Mouse (Mus musculus) kidney, postnatal 36 days (tissue): ENCODE data around the gene Ipo9.

Experiments used
- DNase-seq, 2 experiments: peaks; one replicate each; pipeline ENCODE4 v3.0.0; 2021 to 2022; ENCODE audit warnings: mixed read lengths in 2 of 2

The Ipo9 gene

DNA sequence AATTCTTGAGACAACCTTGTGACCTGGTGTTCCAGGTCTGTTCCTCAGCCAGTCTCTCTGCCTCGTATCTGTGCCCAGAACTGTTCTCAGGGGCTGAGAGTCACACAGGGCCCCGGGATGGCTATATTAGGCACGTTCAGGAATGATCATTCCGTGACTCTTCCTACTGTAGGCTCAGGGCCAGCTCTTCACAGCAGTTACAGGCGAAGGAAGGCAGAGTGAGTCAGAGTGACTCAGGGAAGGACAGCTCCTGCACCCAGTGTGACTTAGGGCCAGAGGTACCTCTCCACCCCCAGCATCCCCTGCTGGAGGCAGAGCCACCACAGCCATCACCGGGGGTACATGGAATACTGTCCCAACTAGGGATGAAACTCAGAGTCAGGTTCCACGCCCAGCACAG, 63.3 kb downstream of the Ipo9 start:
- DNase-seq: no peak

DNA sequence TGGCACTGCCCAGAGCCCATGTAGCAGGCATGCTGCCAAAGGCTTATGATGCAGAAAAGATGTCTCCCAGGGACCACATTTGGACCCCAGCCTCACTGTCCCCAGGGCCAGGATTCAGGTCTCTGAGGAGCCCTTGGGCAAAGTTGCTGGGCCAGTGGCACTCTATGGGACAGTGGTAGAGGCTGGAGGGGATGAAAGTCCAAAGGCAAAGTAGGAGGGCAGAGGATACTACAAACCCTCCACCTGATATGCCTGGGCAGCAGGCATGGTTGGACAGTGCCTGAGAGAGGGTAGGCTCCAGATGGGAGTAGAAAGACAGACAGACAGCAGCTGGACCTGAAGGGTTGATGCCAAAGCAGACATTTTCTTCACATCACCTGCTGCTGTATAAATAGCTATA, 63.9 kb downstream of the Ipo9 start:
- peak in 1 of 2 experiments; percentile 37 for DNase-seq

DNA sequence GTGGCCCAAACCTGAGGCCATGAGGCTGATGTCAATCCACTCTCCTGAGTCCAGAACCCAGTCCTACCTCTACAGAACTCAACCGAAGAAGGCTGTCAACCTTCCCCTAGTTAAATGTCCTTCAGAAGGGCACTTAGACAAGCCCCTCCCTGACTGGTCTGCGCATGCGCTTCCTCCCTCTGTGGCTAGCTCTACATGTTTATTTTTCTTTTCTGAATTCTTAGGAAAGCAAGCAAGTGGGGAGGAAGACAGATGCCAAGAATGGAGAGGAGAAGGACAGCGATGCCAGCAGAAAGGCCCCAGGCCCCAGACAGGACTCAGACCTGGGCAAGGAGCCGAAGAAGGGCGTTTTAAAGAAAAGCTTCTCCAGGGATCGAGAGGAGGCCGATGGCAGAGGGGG, 66.9 kb downstream of the Ipo9 start:
- DNase-seq: no peak

DNA sequence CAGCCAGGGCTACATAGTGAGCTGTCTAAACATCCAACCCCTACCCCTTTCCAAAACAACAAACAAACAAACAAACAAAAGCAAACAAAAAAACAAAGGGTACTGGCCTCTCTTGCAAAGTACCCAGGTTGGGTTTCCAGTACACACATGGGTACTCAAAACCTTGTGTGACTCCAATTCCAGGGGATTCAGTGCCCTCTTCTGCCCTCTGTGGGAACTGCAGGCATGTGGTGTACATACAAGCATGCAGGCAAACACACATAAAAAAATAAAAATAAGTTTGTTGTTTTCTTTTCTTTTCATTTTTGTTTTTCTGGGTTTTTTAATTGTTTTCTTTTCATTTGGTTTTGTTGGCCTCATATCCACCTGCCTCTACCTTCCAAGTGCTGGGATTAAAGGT, 68.2 kb downstream of the Ipo9 start:
- DNase-seq: no peak

DNA sequence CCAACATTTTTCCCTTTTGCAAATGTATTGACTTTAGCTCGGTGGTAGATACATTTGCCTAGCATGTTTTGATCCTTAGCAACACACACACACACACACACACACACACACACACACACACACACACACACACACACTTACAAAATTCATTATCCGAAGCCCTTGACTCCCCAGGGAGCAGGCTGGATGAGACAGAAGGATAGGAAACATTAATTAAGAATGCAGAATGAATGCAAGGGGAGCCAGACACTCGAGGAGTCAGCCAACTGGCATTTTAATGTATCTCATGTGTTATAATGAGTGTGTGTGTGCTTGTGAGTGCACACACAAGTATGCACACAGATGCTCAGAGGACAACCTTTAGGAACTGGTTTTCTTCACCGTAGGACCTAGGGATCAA, 68.8 kb downstream of the Ipo9 start:
- DNase-seq: no peak

DNA sequence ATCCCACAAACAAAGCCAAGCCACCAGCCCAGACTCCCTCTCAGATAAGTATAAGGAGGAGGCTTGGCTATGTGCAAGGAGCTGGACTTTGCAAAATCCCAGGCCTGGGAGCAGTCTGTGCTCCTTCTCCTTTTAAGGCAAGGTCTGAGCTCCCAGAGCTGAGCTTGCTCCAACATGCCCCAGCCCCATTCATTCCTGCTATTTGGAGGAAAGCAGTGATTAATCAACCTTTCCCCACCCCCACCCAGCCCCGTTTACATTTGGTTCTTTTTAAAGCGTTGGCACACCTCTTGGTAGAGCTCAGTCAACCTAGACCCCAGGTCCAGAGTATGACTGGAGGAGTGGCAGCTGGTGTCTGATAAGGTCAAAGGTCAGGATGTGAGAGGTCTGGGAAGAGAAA, 71.2 kb downstream of the Ipo9 start:
- DNase-seq: no peak

DNA sequence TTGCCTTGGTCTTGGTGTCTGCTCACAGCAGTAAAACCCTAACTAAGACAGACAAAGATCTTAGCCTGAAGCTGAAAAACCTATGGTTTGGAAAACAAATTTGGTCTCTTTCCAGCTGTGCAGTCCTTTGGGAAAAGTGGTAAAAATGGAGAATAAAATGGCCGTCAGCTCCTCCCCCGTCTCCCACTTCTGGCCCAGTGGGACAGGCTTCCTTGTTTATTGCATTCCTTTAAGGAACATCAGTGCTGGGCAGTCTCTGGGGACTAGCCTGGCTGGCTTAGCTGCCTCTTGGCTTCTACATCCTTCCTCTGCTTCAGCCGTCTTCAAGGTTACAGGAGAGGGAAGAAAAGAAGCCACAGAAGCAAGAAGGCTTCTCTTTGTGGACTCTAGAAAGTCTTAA, 78.3 kb downstream of the Ipo9 start:
- DNase-seq: peak; percentile 55 to 58

DNA sequence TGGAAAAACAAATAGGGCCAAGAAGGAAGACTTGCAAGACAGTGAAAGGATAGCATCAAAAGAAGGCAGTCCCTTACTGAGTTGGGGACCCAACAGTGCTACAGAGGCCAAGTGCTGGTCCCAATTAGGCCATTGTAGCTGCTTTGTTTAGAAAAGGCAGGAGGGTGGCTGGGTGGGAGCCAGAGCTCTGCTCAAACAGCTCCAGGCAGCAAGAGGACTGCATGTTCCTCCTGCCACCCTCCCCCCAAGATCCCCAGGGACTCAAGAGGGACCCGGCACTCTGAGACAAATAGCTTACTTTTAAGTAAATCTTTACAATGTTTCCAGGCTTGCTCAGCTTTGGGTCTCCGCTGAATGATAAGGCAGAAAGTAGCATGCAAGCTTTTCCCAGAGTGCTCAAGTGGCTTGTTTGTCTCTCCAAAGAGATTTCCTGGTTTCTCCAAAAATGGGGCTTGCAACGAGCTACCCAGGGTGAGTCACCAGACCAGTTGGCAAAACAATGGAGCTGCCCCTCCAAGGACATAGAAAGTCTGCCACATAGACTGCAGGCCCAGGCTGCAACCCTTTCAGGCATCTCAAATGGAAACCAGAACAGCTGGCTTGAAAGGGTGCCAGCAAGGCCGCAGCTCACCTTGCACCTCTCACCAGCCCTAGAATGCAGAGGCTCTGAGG, 82.7 kb downstream of the Ipo9 start:
- peak; percentile 21 to 65 for DNase-seq

DNA sequence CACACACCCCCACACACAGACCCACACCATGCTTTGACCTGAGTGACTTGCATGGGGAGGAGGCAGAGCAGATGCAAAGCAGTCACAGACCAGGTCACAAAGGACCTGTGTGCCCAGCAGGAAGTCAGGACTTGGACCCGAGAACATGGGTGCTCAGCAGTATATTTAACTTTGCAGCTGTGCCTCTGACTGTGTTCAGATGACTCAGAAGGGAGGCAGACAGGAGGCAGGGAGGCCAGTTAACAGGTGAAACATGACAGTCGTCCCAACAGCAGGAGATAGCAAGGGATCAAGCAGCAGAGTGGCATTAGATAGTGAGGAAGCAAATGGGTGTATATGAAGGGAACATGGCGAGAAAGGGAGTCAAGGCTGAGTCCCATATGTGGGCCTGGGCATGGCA, 83.4 kb downstream of the Ipo9 start:
- no peak for DNase-seq

DNA sequence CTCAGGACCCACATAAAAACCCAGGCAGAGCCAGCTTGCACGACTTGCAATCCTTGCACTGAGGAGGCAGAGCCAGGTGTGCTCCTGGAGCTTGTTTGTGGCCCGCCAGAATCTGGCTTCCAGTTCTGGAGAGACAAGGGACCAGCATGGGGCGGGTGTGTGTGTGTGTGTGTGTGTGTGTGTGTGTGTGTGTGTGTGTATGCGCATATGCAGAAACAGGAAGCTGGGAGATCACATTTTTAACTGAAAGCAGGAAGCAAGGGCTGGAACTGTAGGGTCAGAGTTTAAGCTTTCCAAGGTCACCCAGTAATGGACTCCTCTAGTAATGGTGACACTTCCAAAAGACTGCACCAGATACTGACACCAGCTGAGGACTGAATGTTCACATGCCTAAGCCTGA, 86.3 kb downstream of the Ipo9 start:
- peak in 1 of 2 experiments; percentile 19 for DNase-seq

DNA sequence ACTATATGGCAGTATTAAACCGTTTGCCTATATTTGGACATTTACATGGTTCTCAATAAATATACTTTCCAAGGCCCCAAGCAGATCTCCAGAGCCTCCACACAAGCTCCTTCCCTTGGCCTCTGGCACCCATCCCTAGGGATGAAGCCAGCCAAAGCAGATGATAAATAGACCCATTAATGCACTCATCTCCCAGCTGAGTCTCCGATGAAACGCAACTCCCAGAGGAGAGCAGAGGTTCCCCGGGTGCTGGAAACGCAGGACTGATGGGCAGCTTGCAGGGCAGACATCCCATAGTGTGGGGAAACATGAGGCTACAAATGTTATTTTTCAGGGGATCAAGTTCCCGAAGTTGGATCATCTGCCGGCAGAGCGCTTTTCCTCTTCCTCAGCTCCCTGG, 88.4 kb downstream of the Ipo9 start:
- DNase-seq: peak in 1 of 2 experiments; percentile 31
